Mouse (Mus musculus) left cerebral cortex, adult 8-10 months (tissue): ENCODE measurements at regions not wholly inside any gene's neighbourhood (a gene's known extent, or its start where the extent isn't known, plus 50 kb on each side); places are given as distances from the start of the nearest gene placed in this dataset.

Source experiments
- DNase-seq, 2 experiments: peaks; one replicate each; pipeline ENCODE4 v3.0.0; 2022; ENCODE audit warnings: low spot score in 2 of 2

GRCm38 (mm10) chr15:40223272-40223671, 89.1 kb downstream of the 9330182O14Rik start:
- no peak for DNase-seq

GRCm38 (mm10) chr15:40241764-40242163, 107.6 kb downstream of the 9330182O14Rik start:
- DNase-seq = no peak

- DNase-seq = no peak
Observed at GRCm38 (mm10) chr15:40248966-40249365, 114.8 kb downstream of the 9330182O14Rik start.

- no peak for DNase-seq
Observed at GRCm38 (mm10) chr15:40259433-40259832, 125.3 kb downstream of the 9330182O14Rik start.

- DNase-seq = no peak
Observed at GRCm38 (mm10) chr15:40279021-40279420, 144.9 kb downstream of the 9330182O14Rik start.

- DNase-seq = no peak
Observed at GRCm38 (mm10) chr15:40280551-40280950, 146.4 kb downstream of the 9330182O14Rik start.

GRCm38 (mm10) chr15:40281078-40281720, 147.0 kb downstream of the 9330182O14Rik start:
- no peak for DNase-seq

GRCm38 (mm10) chr15:40291602-40292001, 157.4 kb downstream of the 9330182O14Rik start:
- no peak for DNase-seq

- no peak for DNase-seq
Observed at GRCm38 (mm10) chr15:40312226-40312625, 178.1 kb downstream of the 9330182O14Rik start.

- peak in 1 of 2 experiments; percentile 11 for DNase-seq
Observed at GRCm38 (mm10) chr15:40339746-40340145, 205.6 kb downstream of the 9330182O14Rik start.

- DNase-seq = no peak
Observed at GRCm38 (mm10) chr15:40340269-40340668, 206.1 kb downstream of the 9330182O14Rik start.

GRCm38 (mm10) chr15:40351473-40351872, 217.3 kb downstream of the 9330182O14Rik start:
- DNase-seq = no peak

- DNase-seq = no peak
Observed at GRCm38 (mm10) chr15:40354802-40355487, 220.8 kb downstream of the 9330182O14Rik start.

- DNase-seq = no peak
Observed at GRCm38 (mm10) chr15:40356096-40356495, 221.9 kb downstream of the 9330182O14Rik start.

- DNase-seq = no peak
Observed at GRCm38 (mm10) chr15:40358341-40358740, 224.2 kb downstream of the 9330182O14Rik start.

- DNase-seq = no peak
Observed at GRCm38 (mm10) chr15:40361849-40362533, 227.8 kb downstream of the 9330182O14Rik start.

GRCm38 (mm10) chr15:40364221-40364621, 230.1 kb downstream of the 9330182O14Rik start:
- no peak for DNase-seq

- no peak for DNase-seq
Observed at GRCm38 (mm10) chr15:40365613-40366012, 231.4 kb downstream of the 9330182O14Rik start.

GRCm38 (mm10) chr15:40367026-40367425, 232.9 kb downstream of the 9330182O14Rik start:
- no peak for DNase-seq

GRCm38 (mm10) chr15:40368746-40369145, 234.6 kb downstream of the 9330182O14Rik start:
- no peak for DNase-seq

GRCm38 (mm10) chr15:40371486-40371885, 237.3 kb downstream of the 9330182O14Rik start:
- DNase-seq = no peak

- DNase-seq = no peak
Observed at GRCm38 (mm10) chr15:40386526-40386925, 252.4 kb downstream of the 9330182O14Rik start.
